Mouse (Mus musculus) cerebellum, postnatal 36 days (tissue): ENCODE measurements around the gene Ldhd.

Experiments
- DNase-seq, 2 experiments: peaks; one replicate each; pipeline ENCODE4 v3.0.0; 2021 to 2022; ENCODE audit warnings: mixed read lengths in 2 of 2

The Ldhd gene

GRCm38 (mm10) chr8:111594044-111594840, 35.9 kb downstream of the Ldhd start:
- DNase-seq, result no peak

GRCm38 (mm10) chr8:111592390-111592910, 37.7 kb downstream of the Ldhd start:
- DNase-seq, result no peak

- DNase-seq, result no peak
Observed at GRCm38 (mm10) chr8:111591176-111591575, 39.0 kb downstream of the Ldhd start.

- no peak for DNase-seq
Observed at GRCm38 (mm10) chr8:111590214-111590613, 40.0 kb downstream of the Ldhd start.

- no peak for DNase-seq
Observed at GRCm38 (mm10) chr8:111588336-111588735, 41.8 kb downstream of the Ldhd start.

- DNase-seq, result no peak
Observed at GRCm38 (mm10) chr8:111587545-111588094, 42.6 kb downstream of the Ldhd start.

- no peak for DNase-seq
Observed at GRCm38 (mm10) chr8:111584946-111585345, 45.2 kb downstream of the Ldhd start.

- DNase-seq, result no peak
Observed at GRCm38 (mm10) chr8:111582386-111582785, 47.8 kb downstream of the Ldhd start.

GRCm38 (mm10) chr8:111580306-111580705, 49.9 kb downstream of the Ldhd start:
- no peak for DNase-seq

GRCm38 (mm10) chr8:111579318-111579717, 50.9 kb downstream of the Ldhd start:
- DNase-seq, result peak; percentile 57 to 62

GRCm38 (mm10) chr8:111577880-111578533, 52.2 kb downstream of the Ldhd start:
- no peak for DNase-seq

- no peak for DNase-seq
Observed at GRCm38 (mm10) chr8:111576501-111576900, 53.7 kb downstream of the Ldhd start.

GRCm38 (mm10) chr8:111575492-111575891, 54.7 kb downstream of the Ldhd start:
- DNase-seq, result no peak

GRCm38 (mm10) chr8:111574016-111574415, 56.2 kb downstream of the Ldhd start:
- DNase-seq, result no peak
